Mouse (Mus musculus) megakaryocyte, embryonic 14.5 days (primary cell): ENCODE measurements at regions not wholly inside any gene's neighbourhood (a gene's known extent, or its start where the extent isn't known, plus 50 kb on each side); places are given as distances from the start of the nearest gene placed in this dataset.

Source experiments
- FLI1 ChIP-seq: IDR thresholded peaks from 2 replicates; pipeline ENCODE4 v1.6.1; 2012; ENCODE audit warnings: low read length, inconsistent platforms, mixed read lengths
- GATA1 ChIP-seq: IDR thresholded peaks from 3 replicates; pipeline ENCODE4 v1.6.1; 2012; ENCODE audit warnings: mixed read lengths, low read length, inconsistent platforms, borderline replicate concordance

- TF ChIP-seq GATA1 (no peak), FLI1 (no peak)
Measured at GRCm38 (mm10) chr13:92973791-92974190, 129.2 kb downstream of the Mtx3 start.
